Mouse (Mus musculus) megakaryocyte, embryonic 14.5 days (primary cell): ENCODE data around the gene Lrpap1.

Experiments used
- FLI1 ChIP-seq: IDR thresholded peaks from 2 replicates; pipeline ENCODE4 v1.6.1; 2012; ENCODE audit warnings: low read length, inconsistent platforms, mixed read lengths
- GATA1 ChIP-seq: IDR thresholded peaks from 3 replicates; pipeline ENCODE4 v1.6.1; 2012; ENCODE audit warnings: mixed read lengths, low read length, inconsistent platforms, borderline replicate concordance

DNA sequence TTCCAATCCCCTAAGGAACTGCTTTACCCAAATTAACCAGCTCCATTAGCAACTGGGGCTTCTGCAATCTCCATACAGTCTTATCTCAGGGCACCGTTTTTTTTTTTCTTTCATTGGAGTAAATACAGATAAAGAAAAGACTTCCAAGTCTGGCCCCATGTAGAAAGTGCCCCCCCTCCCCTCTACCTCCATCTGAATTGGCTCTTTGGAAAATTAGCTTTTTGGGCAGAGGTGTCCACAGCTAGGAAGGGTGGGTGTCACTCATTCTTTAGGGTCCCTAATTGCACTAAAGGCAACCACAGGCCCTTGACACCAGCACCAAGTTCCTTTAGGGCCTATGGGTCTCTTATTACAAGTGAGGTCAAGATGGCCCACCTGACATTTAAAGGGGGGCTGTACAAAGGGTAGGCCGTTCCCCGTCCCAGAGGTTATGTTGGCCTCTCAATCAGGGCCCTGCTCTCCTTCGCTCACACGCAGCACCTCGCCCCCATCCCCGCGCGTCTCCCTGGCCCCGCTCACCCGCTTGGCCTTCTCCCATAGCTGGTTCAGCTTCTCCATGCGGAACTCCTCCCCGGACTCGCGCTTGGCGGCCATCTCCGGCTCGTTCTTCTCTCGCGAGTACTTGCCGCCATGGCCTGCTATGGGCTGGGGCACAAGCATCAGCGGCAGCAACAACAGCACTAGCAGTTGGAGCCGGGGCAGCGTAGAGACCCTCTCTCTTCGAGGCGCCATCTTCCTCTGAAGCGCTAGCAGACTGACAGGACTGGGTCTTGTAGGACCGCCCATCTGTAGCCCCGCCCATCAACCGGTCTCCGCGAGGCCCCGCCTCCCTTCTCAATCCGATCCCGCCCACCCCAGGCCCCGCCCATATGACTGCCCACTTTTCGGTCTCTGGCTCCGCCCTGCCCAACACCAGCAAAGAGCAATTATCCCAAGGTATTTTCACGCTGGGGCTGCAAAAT is at the start of gene Lrpap1:
- no peak for TF ChIP-seq GATA1
- TF ChIP-seq FLI1, result no peak
